Mouse (Mus musculus): Measurements from ENCODE around the gene Jpt2.
A peak's percentile ranks its signal among the peaks of the same experiment; 100 is the strongest.
"Not testable (repeated sequence)": the region's sequence is repeated elsewhere in the genome, so short reads cannot be mapped to it uniquely, and the experiment has no call there.

Gene Jpt2

GRCm38 (mm10) chr17:24960135-24960851 lies at the start of gene Jpt2:
Jpt2 (minus strand) TSS chr17:24960689.
- peak; percentile 98 for DNase-seq

DNA sequence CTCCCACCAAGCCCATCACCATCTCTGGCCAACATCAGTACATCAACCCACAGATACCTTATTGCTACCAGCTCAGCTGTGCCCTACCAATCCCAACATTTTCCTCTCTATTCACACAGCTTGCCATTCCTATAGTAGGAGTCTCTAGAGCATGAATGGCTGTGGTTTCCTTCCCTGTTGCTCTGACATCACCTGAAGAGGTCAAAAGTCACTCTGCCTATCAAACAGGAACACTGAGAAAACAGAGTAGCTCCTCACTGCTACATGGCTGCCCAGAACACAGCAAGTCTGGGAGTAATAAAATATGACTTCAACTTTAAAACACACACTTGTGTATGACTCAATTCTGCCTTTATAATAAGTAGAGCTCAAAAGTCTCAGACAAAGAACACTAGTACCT lies 47.0 kb upstream of the Jpt2 start:
- DNase-seq, result no peak

DNA sequence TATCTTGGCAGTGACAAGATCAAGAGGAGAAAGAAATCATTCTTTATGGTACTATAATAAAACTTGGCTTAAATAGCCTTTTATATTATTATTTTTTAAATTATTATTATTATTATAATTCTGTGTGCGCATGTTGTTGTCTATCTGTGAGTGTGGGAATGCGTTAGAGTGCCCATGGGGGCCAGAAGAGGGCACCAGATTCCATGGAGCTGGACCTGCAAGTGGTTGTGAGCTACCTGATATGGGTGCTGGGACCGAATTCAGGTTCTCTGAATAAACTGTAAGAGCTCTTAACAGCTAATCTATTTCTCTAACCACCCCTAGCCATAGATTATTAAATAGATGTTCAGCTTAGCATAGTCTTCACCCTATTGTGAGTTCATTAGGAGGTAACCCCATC lies 44.6 kb upstream of the Jpt2 start:
- DNase-seq, result no peak

DNA sequence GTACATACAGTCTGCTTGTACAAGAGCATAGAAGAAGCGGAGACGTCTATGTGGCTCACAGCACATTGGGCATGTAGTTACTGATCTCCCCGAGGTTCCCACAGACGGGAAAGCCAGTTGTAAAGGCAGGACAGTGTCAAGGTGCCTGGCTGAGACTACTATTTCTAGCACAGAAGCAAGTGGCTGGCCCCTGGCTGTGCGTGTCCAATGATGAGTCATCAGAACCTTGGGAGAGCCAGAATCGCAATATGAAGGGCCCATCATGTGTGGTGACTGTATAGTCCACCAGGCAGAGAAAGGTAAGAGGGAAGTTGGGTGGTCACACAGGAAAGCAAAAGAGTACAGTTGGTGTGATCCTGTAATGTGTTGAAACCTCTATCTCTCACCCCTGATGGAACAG lies 34.2 kb upstream of the Jpt2 start:
- DNase-seq, result no peak

GRCm38 (mm10) chr17:24987221-24987620 lies 26.7 kb upstream of the Jpt2 start:
- no peak for DNase-seq

DNA sequence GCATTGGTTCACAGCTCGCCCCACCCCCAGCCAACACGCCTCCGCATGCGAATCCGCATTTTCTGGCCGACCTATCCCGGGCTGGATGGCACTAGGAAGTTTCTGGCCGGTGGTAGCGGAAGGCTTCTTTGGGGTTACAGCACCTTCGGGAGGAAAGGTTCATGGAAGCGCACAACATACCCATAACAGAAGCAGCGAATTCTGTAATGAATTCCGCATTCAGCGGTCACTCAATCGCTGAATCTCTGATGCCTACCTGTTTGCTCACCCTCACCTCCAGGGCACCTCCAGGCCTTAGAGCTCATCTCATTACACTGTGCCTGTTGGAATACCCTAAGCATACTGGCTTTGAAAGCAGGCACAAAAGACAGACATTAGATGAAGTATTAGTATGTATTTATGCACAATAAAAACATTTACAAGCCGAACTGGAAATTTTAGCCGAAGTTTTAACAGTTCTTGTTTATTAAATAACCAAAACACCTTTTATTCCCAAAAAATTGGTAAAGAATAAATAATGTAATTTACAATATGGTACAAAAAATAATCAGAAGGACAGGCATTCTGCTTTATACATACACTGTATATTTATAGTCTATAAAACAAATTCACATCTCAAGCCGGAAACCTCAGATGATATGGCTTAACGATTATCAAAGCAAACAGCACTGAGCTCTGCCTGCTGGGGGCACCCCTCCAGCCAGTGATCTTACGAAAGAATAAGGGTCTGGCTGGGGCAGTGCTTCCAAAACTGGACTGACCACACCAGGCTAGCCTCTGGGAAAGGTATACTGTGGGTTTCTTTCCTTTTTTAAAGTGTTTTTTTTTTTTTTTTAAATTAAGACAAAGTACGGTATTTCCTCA lies 595 bp upstream of the Jpt2 start:
- no peak for DNase-seq

- no peak for DNase-seq
Measured at GRCm38 (mm10) chr17:24959371-24959770, 1.1 kb downstream of the Jpt2 start.

DNA sequence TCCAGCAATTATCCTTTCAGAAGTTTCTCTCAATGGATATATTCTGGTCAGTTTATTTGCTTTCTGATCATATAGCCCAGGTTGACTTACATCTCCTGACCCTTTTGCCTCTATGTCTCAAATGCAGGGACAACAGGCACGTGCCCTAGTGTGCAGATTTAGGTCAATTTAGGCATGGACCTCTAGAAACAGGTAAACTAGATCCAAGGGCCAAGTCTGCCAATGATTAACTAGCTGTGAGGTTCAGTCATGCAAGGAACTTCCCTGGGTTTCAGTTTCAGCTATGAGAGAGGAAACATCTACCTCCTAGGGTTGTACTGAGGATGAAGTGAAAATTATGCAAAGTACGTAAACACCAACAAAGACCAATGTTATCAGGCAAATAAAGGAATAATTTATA lies 7.2 kb downstream of the Jpt2 start:
- DNase-seq, result no peak

DNA sequence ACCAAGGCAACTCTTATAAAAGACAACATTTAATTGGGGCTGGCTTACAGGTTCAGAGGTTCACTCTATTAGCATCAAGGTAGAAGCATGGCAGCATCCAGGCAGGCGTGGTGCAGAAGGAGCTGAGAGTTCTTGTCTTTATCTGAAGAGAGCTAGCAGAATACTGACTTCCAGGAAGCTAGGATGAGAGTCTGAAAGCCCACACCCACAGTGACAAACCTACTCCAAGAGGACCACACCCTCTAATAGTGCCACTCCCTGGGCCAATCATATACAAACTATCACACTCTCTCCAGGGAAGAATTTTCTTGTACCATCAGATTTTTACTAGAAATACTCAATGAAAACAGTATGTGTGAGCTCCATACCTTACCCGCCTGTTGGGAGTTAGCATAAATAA lies 9.8 kb downstream of the Jpt2 start:
- DNase-seq, result no peak

- no peak for DNase-seq
Measured at GRCm38 (mm10) chr17:24948204-24948603, 12.3 kb downstream of the Jpt2 start.

- DNase-seq, result not testable (repeated sequence)
Measured at GRCm38 (mm10) chr17:24943589-24943988, 16.9 kb downstream of the Jpt2 start.

GRCm38 (mm10) chr17:24943036-24943435 lies 17.5 kb downstream of the Jpt2 start:
- DNase-seq, result peak; percentile 41

DNA sequence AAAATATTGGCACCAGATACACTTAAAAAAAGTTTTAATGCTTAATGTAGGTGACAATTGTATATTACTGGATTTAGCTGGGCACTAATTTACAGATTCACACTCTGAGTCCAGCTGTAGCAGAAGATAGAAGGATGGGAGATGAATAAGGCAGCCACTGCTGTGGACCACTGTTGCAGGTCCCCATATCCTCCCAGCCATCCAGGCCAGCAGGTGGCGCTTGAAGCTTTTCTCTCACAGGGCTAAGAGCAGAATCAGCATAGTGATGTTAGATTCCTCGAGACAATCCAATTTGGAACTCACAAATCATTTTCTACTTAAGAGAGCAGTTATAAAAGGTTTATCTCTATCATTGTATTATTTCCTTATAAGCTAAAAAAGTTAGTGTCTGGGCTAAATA lies 18.0 kb downstream of the Jpt2 start:
- peak; percentile 34 for DNase-seq

GRCm38 (mm10) chr17:24937266-24937665 lies 23.2 kb downstream of the Jpt2 start:
- no peak for DNase-seq

DNA sequence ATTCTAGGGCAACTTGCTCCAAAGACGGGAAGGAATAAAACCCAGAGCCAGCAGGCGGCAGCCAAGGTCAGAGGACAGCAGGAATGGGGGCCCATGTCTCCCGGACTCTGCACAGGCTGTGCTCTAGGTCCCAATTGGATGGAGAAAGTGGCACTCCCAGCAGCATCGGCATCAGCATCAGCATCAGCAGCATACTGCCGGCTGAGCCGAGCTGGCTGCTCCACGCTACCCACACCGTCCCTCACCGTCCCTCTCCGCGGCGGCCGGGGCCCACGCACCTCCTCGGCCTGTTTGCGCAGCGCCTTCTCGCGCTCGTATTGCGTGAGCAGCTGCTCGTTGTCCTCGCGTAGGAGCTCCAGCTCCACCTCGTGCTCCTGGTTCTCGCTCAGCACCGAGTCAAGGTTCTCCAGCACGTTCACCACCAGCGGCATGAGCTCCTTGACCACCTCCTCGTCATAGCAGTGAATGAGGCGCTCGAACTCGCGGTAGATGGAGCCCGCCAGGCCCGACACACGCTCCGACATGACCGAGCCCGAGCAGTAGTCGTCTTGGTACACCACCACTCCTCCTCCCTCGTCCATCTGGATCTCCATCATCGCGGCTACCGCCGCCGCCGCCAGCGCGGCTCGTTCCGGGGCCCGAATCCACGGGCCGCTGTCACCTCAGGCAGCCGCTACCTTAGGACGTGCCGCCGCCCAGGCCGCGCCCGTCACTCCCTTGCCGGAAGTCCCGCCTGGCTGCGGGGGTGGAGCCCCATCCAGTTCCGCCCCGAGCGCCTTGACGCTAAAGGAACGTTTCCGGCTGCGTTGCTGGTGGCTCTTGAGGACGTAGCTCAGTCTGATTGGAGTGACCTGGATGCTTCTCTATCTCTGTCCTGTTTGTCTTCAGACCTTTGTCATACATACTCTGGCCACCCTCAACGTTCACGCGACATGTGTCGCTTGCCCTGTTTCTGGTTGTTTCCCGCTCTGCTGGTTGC lies 23.9 kb downstream of the Jpt2 start, which contains the start of gene Mapk8ip3:
Mapk8ip3 (minus strand) TSS at position 719 of the 979 bp plus-strand sequence.
- DNase-seq, result peak; percentile 95

GRCm38 (mm10) chr17:24935666-24936065 lies 24.8 kb downstream of the Jpt2 start:
- no peak for DNase-seq

DNA sequence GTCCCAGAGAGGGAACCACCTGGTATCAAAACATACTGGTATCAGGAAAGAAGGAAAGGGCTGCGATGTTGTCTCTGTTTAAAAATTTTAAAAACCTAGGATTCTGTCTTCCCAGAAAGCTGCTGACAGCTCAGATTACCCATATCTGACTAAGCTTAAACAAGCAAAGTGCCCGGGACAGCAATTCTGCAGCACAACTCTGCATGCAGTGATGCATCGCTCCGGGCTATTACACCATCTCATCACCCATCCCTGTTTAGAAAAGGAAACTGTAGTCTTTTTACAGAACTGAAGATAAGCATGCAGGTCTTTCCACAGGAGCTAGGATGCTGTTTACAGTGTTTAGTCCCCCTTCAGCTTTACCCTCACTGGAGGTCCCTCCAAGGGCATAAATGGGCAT lies 25.6 kb downstream of the Jpt2 start:
- DNase-seq, result no peak

DNA sequence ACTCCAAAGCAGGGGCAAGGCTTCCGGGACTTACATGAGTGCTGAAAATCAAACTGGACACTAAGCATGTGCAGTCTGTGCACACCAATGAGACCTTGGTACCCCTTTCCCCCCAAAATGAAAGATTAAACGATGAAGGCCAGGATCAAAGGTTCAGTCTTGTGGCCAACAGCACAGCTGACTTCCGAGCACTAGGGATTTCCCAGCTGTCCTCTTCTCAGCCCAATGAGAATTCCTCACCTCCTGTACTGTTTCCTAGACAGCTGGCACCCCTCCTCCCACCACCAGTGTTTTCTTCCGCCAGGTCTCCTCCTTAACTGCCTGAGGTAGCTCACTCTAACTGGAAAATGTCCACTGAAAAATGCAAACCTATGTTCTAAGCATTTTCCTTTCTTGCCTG lies 27.3 kb downstream of the Jpt2 start:
- no peak for DNase-seq

- DNase-seq, result no peak
Measured at GRCm38 (mm10) chr17:24932431-24932830, 28.1 kb downstream of the Jpt2 start.

- DNase-seq, result no peak
Measured at GRCm38 (mm10) chr17:24929506-24929905, 31.0 kb downstream of the Jpt2 start.

DNA sequence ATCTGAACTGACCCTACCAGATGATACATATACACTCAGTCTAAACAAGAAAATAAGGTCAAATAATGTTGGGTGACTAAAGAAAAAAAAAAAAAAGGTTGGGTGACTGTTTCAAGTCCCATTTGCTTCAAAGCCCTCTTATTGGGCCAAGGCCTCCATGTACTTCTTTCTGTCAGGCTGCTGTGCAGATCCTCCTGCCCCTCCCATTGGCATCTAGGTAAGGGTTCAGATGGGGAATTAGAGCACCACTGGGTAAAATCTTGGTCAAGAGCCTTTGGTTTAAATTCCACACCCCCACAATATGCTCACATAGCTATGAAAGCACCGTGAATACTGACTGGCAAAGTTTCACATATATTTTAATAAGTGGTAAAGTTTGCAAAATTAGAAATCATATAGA lies 37.2 kb downstream of the Jpt2 start:
- DNase-seq, result no peak

DNA sequence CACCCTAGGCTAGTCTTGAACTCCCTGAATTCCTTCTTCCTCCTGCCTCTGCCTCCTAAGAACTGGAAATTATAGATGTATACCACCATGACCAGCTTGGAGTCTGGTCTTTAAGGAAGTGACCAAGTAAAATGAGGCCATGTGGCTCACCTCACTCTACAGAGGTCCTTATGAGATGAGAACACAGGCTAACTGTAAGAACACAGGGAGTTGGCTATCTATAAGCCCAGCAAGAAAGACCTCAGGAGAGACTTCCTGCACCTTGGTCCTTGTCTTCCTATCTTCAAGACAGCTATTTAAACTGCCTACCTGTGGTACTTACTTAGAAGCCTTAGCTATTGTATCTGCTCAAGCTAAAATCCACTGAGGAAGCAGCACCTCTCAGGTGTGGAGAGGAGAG lies 46.5 kb downstream of the Jpt2 start:
- DNase-seq, result no peak

GRCm38 (mm10) chr17:24907591-24907990 lies 52.9 kb downstream of the Jpt2 start:
- DNase-seq, result no peak

Data from right cerebral cortex, postnatal 14 days (tissue).